Mouse (Mus musculus) retina, adult 2 months (tissue): ENCODE results near the gene Lamtor1.

Experiments
- DNase-seq: peaks from one replicate; pipeline ENCODE4 v3.0.0-alpha.2; 2012; ENCODE audit warnings: low read depth, low spot score

Lamtor1 gene

GRCm38 (mm10) chr7:101905561-101906286 lies at the start of gene Lamtor1:
TSS of gene Lamtor1 (plus strand) at chr7:101905904.
- DNase-seq, result peak; percentile 97

- no peak for DNase-seq
Observed at GRCm38 (mm10) chr7:101857094-101857493, 48.6 kb upstream of the Lamtor1 start, which contains the start of gene Folr2. TSS of gene Folr2 (minus strand) at chr7:101857194.

GRCm38 (mm10) chr7:101858362-101858761 lies 47.3 kb upstream of the Lamtor1 start:
- DNase-seq, result no peak

- DNase-seq, result no peak
Observed at GRCm38 (mm10) chr7:101860978-101861377, 44.7 kb upstream of the Lamtor1 start.

GRCm38 (mm10) chr7:101862291-101862690 lies 43.4 kb upstream of the Lamtor1 start:
- no peak for DNase-seq

GRCm38 (mm10) chr7:101863415-101863814 lies 42.3 kb upstream of the Lamtor1 start, which contains the start of gene Anapc15:
TSS of gene Anapc15 (plus strand) at chr7:101863715.
- DNase-seq, result no peak

- DNase-seq, result no peak
Observed at GRCm38 (mm10) chr7:101866491-101867265, 39.0 kb upstream of the Lamtor1 start.

- no peak for DNase-seq
Observed at GRCm38 (mm10) chr7:101867482-101867881, 38.2 kb upstream of the Lamtor1 start.

GRCm38 (mm10) chr7:101868241-101869162 lies 37.2 kb upstream of the Lamtor1 start:
- peak; percentile 26 for DNase-seq

GRCm38 (mm10) chr7:101869163-101869500 lies 36.6 kb upstream of the Lamtor1 start:
- DNase-seq, result no peak

- no peak for DNase-seq
Observed at GRCm38 (mm10) chr7:101870629-101871028, 35.1 kb upstream of the Lamtor1 start, which contains the start of gene Folr1. TSS of gene Folr1 (minus strand) at chr7:101870788.

- no peak for DNase-seq
Observed at GRCm38 (mm10) chr7:101871296-101871695, 34.4 kb upstream of the Lamtor1 start.

- DNase-seq, result no peak
Observed at GRCm38 (mm10) chr7:101875978-101876377, 29.7 kb upstream of the Lamtor1 start.

- DNase-seq, result no peak
Observed at GRCm38 (mm10) chr7:101880855-101881254, 24.8 kb upstream of the Lamtor1 start.

- no peak for DNase-seq
Observed at GRCm38 (mm10) chr7:101882413-101883154, 23.1 kb upstream of the Lamtor1 start.

- no peak for DNase-seq
Observed at GRCm38 (mm10) chr7:101884160-101884559, 21.5 kb upstream of the Lamtor1 start.

GRCm38 (mm10) chr7:101886274-101886673 lies 19.4 kb upstream of the Lamtor1 start:
- DNase-seq, result no peak

GRCm38 (mm10) chr7:101888460-101888859 lies 17.2 kb upstream of the Lamtor1 start:
- DNase-seq, result no peak

GRCm38 (mm10) chr7:101895695-101896094 lies 10.0 kb upstream of the Lamtor1 start:
- no peak for DNase-seq

- DNase-seq, result peak; percentile 98
Observed at GRCm38 (mm10) chr7:101896104-101897066, 9.3 kb upstream of the Lamtor1 start.
